ENCODE assay signal across 8 mouse cellular contexts in genomic region chr16:49854194-49854593, GRCm38 (mm10). TPM values are rescaled to one million over a fixed set of nuclear protein-coding genes. Genes with fewer than 3 reads are reported as not detected.
DNase-seq lines count a peak whose midpoint lies in the region; ATAC-seq and TF ChIP-seq lines count a peak whose summit lies in the region.

No protein-coding gene starts in this region.

- H3K4me3 ChIP-seq in lung, embryonic 16.5 days (ENCODE audit: low read length) = peak overlapping the region; percentile 90
- H3K4me3 ChIP-seq in embryonic facial prominence, embryonic 14.5 days (ENCODE audit: low read depth, low read length) = no peak overlapping the region
- peak overlapping the region; percentile 61 to 90 for H3K4me3 ChIP-seq in liver, embryonic 14.5 days (ENCODE audit: insufficient read depth in 1 of 2, low read depth in 2 of 2, low read length in 2 of 2)
- no peak overlapping the region for H3K4me3 ChIP-seq in thymus, adult 2 months (ENCODE audit: control insufficient read depth, insufficient read depth, low read length)

- ATAC-seq in lung, embryonic 16.5 days (ENCODE audit: low read depth) = no peak
- no peak for ATAC-seq in embryonic facial prominence, embryonic 14.5 days (ENCODE audit: low read depth)
- ATAC-seq in liver, embryonic 14.5 days (ENCODE audit: insufficient read depth) = no peak

- 63% methylated on average over 6 of the region's 6 CpGs for WGBS in lung, embryonic 16.5 days
- WGBS in embryonic facial prominence, embryonic 14.5 days = 89% methylated on average over 6 of the region's 6 CpGs
- 28% methylated on average over 6 of the region's 6 CpGs for WGBS in liver, embryonic 14.5 days (ENCODE audit: insufficient replicate concordance)
- WGBS in thymus, adult 2 months = 5% methylated on average over 6 of the region's 6 CpGs

- H3K4me1 ChIP-seq in lung, embryonic 16.5 days (replicated peaks; ENCODE audit: control insufficient read depth, insufficient read depth, low read length) = peaks cover 9% of the 10 kb centered on the region
- H3K4me1 ChIP-seq in embryonic facial prominence, embryonic 14.5 days (ENCODE audit: control insufficient read depth, insufficient read depth, low read length) = peaks cover 15% of the 10 kb centered on the region
- H3K4me1 ChIP-seq in liver, embryonic 14.5 days (replicated peaks; ENCODE audit: control insufficient read depth in 2 of 2, insufficient read depth in 2 of 2, low read length in 1 of 2) = peaks cover 27 to 30% of the 10 kb centered on the region in 2 experiments
- peaks cover 4% of the 10 kb centered on the region for H3K4me1 ChIP-seq in thymus, adult 2 months (replicated peaks; ENCODE audit: control insufficient read depth, insufficient read depth, low read length)

- H3K9ac ChIP-seq in lung, embryonic 16.5 days (ENCODE audit: low read length) = peak overlapping the region; percentile 94; the same call in 1 of the 2 replicates
- no peak overlapping the region for H3K9ac ChIP-seq in embryonic facial prominence, embryonic 14.5 days (ENCODE audit: low read depth, low read length)
- peak overlapping the region; percentile 99 for H3K9ac ChIP-seq in liver, embryonic 14.5 days (replicated peaks)

- H3K9me3 ChIP-seq in lung, embryonic 16.5 days (ENCODE audit: control insufficient read depth, low read length) = no peaks in the 10 kb centered on the region
- no peaks in the 10 kb centered on the region for H3K9me3 ChIP-seq in embryonic facial prominence, embryonic 14.5 days (ENCODE audit: control insufficient read depth, low read length)
- H3K9me3 ChIP-seq in liver, embryonic 14.5 days (ENCODE audit: control insufficient read depth, low read length) = no peaks in the 10 kb centered on the region

- H3K4me2 ChIP-seq in lung, embryonic 16.5 days (ENCODE audit: low read depth, low read length) = peak overlapping the region; percentile 64
- peak overlapping the region; percentile 54 for H3K4me2 ChIP-seq in embryonic facial prominence, embryonic 14.5 days (ENCODE audit: low read depth, low read length)
- peak overlapping the region; percentile 88 for H3K4me2 ChIP-seq in liver, embryonic 14.5 days (ENCODE audit: low read depth)

- no peak for DNase-seq in lung, postnatal 10 days
- DNase-seq in embryonic facial prominence, embryonic 14.5 days (ENCODE audit: low spot score) = no peak
- no peak for DNase-seq in liver, embryonic 14.5 days (ENCODE audit: low read depth in 3 of 3, low spot score in 3 of 3)
- DNase-seq in thymus, adult 2 months = peak; percentile 57
- DNase-seq in kidney, adult 9 months = no peak
- no peak for DNase-seq in retina, embryonic 14.5 days (ENCODE audit: low spot score)
- DNase-seq in testis, postnatal 14 days (ENCODE audit: low spot score) = no peak

- no peak for TF ChIP-seq POLR2A in thymus, adult 2 months (IDR thresholded peaks at IDR 0.05; ENCODE audit: control insufficient read depth, extremely low read depth, insufficient read depth, low read length, poor library complexity)

- H3K27ac ChIP-seq in lung, embryonic 16.5 days (ENCODE audit: low read length) = peak overlapping the region; percentile 99
- no peak overlapping the region for H3K27ac ChIP-seq in embryonic facial prominence, embryonic 14.5 days (replicated peaks; ENCODE audit: low read depth, low read length)
- H3K27ac ChIP-seq in liver, embryonic 14.5 days = peak overlapping the region; percentile 98
- H3K27ac ChIP-seq in thymus, adult 2 months (ENCODE audit: control insufficient read depth, insufficient read depth, low read length) = no peak overlapping the region; the same call in 1 of the 2 replicates

- no peak for TF ChIP-seq EP300 in liver, embryonic 14.5 days (IDR thresholded peaks at IDR 0.05; ENCODE audit: low read depth)

- no peaks in the 10 kb centered on the region for H3K36me3 ChIP-seq in lung, embryonic 16.5 days (ENCODE audit: control insufficient read depth, insufficient read depth, low read length)
- no peaks in the 10 kb centered on the region for H3K36me3 ChIP-seq in embryonic facial prominence, embryonic 14.5 days (ENCODE audit: control insufficient read depth, insufficient read depth, low read length)
- peaks cover 12% of the 10 kb centered on the region for H3K36me3 ChIP-seq in liver, embryonic 14.5 days (replicated peaks; ENCODE audit: control insufficient read depth, insufficient read depth, low read depth)
- no peaks in the 10 kb centered on the region for H3K36me3 ChIP-seq in thymus, adult 2 months (ENCODE audit: control insufficient read depth, insufficient read depth, low read length)

- H3K27me3 ChIP-seq in lung, embryonic 16.5 days (ENCODE audit: control insufficient read depth, insufficient read depth, low read depth, low read length) = no peaks in the 10 kb centered on the region
- H3K27me3 ChIP-seq in embryonic facial prominence, embryonic 14.5 days (replicated peaks; ENCODE audit: control insufficient read depth, insufficient read depth, low read length) = no peaks in the 10 kb centered on the region
- no peaks in the 10 kb centered on the region for H3K27me3 ChIP-seq in liver, embryonic 14.5 days (ENCODE audit: control insufficient read depth, insufficient read depth, low read length)
- no peaks in the 10 kb centered on the region for H3K27me3 ChIP-seq in thymus, adult 2 months (ENCODE audit: control insufficient read depth, insufficient read depth, low read length)

- TF ChIP-seq CTCF in liver, embryonic 14.5 days (IDR thresholded peaks at IDR 0.05; ENCODE audit: low read depth) = no peak
- no peak for TF ChIP-seq CTCF in thymus, adult 2 months (IDR thresholded peaks at IDR 0.05; ENCODE audit: borderline replicate concordance, control insufficient read depth, extremely low read depth, insufficient read depth, low read length, poor library complexity)

RNA-seq across cellular contexts. Expression of gene Cd47, which starts 53.9 kb away (rescaled TPM):
- 136 TPM in 2 replicates for polyA plus RNA-seq in lung, embryonic 16.5 days (2015; fragmentation: Nextera tagmentation; extraction: Ambion mirVana)
- polyA plus RNA-seq in embryonic facial prominence, embryonic 14.5 days (2014; fragmentation: Nextera tagmentation; extraction: Ambion mirVana) = 96.1 and 102 TPM in 2 replicates
- polyA plus RNA-seq in liver, embryonic 14.5 days (2012; rRNA removed) = 54.3 and 82.5 TPM in 2 replicates
- 331 and 345 TPM in 2 replicates for polyA plus RNA-seq in liver, embryonic 14.5 days (2014; fragmentation: Nextera tagmentation; extraction: Ambion mirVana)
- polyA plus RNA-seq in thymus, adult 2 months (2012; rRNA removed) = 112 and 127 TPM in 2 replicates

Comparison
In these comparisons a context has a peak if more than half of its experiments do, and no peak if none do; other contexts are left out.
1. H3K27ac ChIP-seq: peak in lung, embryonic 16.5 days (single experiment) and liver, embryonic 14.5 days (single experiment); none in embryonic facial prominence, embryonic 14.5 days (single experiment) and thymus, adult 2 months (single experiment).
2. H3K4me3 ChIP-seq: peak in lung, embryonic 16.5 days (single experiment) and liver, embryonic 14.5 days (2 of 2); none in embryonic facial prominence, embryonic 14.5 days (single experiment) and thymus, adult 2 months (single experiment).
3. Peak in every context shown above with its lines, with median percentiles within 50 percentile points of each other: H3K4me2 ChIP-seq.